Mouse (Mus musculus): ENCODE data around the gene Mrps18a.

The Mrps18a gene

GRCm38 (mm10) chr17:46132058-46132718, 21.4 kb downstream of the Mrps18a start:
- in situ Hi-C loops (cut with MboI; ENCODE audit: unreplicated experiment in 2 of 2): loop anchor here (5.0 to 10.0 kb wide), 4 partner anchors 100 to 400 kb away; partner anchors contain the start of genes 1600014C23Rik (in 1 of the 2) and Vegfa (in 1 of the 2)

GRCm38 (mm10) chr17:46132862-46133261, 22.1 kb downstream of the Mrps18a start:
- in situ Hi-C loops (cut with MboI; ENCODE audit: unreplicated experiment in 2 of 2): loop anchor here (5.0 to 10.0 kb wide), 4 partner anchors 101 to 401 kb away; partner anchors contain the start of genes 1600014C23Rik (in 1 of the 2) and Vegfa (in 1 of the 2)

- in situ Hi-C loops (cut with MboI; ENCODE audit: unreplicated experiment in 2 of 2): loop anchor here (5.0 to 10.0 kb wide), 2 partner anchors 96 to 294 kb away; no protein-coding TSS in a partner anchor
Observed at GRCm38 (mm10) chr17:46138563-46139236, 27.9 kb downstream of the Mrps18a start.

DNA sequence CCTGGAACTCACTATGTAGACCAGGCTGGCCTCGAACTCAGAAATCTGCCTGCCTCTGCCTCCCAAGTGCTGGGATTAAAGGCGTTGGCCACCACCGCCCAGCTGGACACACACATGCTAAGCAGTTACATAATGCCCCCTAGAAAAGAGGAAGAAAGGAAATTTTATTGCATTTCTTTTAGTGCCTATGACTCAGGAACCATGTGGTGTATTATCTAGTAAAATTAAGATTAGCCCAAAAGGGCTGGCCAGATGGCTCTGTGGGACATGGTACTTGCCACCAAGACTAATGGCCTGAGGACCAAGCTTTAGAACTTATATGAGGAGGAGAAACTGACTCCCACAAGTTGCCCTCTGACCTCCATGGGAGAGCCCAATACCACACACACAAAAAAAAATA, 29.1 kb downstream of the Mrps18a start:
- in situ Hi-C loops (cut with MboI; ENCODE audit: unreplicated experiment in 2 of 2): loop anchor here (5.0 to 10.0 kb wide), 2 partner anchors 98 to 295 kb away; no protein-coding TSS in a partner anchor

DNA sequence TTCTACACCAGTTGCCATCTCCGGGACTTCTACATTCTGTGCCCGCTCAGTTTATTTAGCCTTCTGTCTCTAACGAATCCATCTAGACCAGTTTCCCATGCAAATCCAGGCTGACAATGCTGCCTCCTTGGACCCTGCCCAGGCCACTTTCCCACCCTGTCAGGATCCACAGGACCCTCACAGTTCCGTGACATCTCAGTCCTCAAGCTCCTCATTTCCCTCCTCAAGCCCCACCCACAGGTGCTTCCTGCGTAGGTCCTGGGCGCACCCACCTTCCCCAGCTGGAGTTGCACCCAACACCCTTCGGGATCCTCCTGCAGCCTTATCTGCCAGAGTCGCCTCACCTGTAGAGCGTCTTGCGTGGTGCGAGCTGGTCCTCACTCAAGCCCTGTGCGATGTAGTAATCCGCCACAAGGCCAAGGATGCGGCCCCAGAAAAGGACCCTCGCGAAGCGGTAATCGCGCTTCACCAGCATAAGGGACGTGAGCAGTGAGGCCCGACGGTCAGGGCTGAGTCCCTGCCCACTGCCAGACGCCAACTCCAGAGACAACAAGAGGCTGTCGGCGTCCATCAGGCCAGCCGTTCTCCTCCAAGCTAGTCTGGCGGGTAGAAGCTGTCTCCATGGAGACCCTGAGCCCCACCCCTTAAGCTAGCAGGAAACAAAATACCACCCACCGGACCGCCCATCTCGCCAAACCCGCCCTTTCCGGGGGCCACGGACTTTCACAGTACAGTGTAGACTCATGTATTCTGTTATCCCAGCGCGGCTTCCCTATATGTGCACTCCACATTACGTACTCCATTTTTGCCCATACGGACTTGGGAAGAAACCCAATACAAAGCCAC, 33.0 kb downstream of the Mrps18a start, which contains the start of gene Rsph9:
Gene Rsph9 (minus strand): TSS at position 639 of the 846 bp plus-strand sequence.
- in situ Hi-C loops (cut with MboI; ENCODE audit: unreplicated experiment in 2 of 2): no loop called here

GRCm38 (mm10) chr17:46152847-46153782, 42.3 kb downstream of the Mrps18a start, which contains the start of gene Mad2l1bp:
Gene Mad2l1bp, minus strand, starts transcription at chr17:46153553.
- in situ Hi-C loops (cut with MboI; ENCODE audit: unreplicated experiment in 2 of 2): no loop called here

DNA sequence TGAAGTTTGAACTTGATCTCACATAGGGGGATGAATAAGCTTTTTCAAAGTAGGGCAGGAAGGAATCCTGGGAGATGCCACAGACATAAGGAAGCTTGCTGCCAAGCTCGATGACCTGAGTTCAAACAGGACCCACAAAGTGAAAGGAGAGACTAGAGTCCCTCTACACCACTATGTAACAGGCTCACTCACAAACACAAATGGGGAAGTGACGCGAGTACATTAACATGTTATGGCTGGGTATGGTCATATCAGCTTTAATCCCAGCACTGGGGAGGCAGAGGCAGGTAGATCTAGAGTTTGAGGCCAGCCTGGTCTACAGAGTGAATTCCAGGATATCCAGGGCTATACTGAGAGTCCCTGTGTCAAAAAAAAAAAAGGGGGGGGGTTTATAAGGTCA, 43.5 kb downstream of the Mrps18a start:
- in situ Hi-C loops (cut with MboI; ENCODE audit: unreplicated experiment in 2 of 2): no loop called here

- in situ Hi-C loops (cut with MboI; ENCODE audit: unreplicated experiment in 2 of 2): no loop called here
Observed at GRCm38 (mm10) chr17:46156680-46157079, 45.9 kb downstream of the Mrps18a start.

GRCm38 (mm10) chr17:46157131-46157530, 46.3 kb downstream of the Mrps18a start:
- in situ Hi-C loops (cut with MboI; ENCODE audit: unreplicated experiment in 2 of 2): no loop called here

DNA sequence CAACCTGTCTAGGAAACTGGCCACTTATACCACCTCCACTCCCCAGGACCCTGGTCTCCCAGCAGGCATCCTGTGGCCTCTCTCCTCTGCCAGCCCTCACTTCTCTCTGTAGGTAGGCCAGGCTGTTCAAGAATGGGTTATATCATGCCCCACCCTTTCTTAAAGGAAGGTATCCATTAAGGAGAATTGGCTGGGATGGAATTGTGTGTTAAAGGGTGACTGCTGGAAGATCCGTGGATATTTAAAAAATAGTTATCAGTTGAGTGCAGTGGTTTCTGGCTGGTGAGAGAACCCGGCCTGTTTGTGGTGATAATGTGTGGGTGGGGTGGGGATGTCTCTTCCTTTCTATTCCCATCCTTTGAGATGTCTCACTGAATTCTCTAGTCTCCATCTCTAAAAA, 48.5 kb downstream of the Mrps18a start:
- in situ Hi-C loops (cut with MboI; ENCODE audit: unreplicated experiment in 2 of 2): no loop called here

GRCm38 (mm10) chr17:46160090-46160662, 49.4 kb downstream of the Mrps18a start:
- in situ Hi-C loops (cut with MboI; ENCODE audit: unreplicated experiment in 2 of 2): no loop called here

GRCm38 (mm10) chr17:46160686-46161085, 49.9 kb downstream of the Mrps18a start, which contains the start of gene Gtpbp2:
Gene Gtpbp2, plus strand, starts transcription at chr17:46161032.
- in situ Hi-C loops (cut with MboI; ENCODE audit: unreplicated experiment in 2 of 2): no loop called here

DNA sequence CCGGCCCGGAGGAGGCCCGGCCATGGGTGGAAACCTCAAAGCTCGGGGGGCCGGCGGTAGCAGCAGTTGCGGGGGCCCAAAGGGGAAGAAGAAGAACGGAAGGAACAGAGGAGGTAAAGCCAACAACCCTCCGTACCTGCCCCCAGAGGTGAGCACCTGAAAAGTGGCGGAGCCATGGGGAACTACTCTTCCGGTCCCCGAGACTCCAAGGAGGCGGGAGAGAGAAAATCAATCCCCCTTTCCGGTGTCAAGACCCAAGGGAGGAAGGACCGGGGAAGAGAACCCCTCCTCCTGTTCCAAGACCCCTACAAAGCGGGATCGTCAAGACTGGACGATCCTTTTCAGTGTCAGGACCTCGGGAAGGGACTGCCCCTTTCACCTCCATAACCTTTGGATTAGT, 50.4 kb downstream of the Mrps18a start:
- in situ Hi-C loops (cut with MboI; ENCODE audit: unreplicated experiment in 2 of 2): no loop called here

- in situ Hi-C loops (cut with MboI; ENCODE audit: unreplicated experiment in 2 of 2): no loop called here
Observed at GRCm38 (mm10) chr17:46161710-46162109, 50.9 kb downstream of the Mrps18a start.

DNA sequence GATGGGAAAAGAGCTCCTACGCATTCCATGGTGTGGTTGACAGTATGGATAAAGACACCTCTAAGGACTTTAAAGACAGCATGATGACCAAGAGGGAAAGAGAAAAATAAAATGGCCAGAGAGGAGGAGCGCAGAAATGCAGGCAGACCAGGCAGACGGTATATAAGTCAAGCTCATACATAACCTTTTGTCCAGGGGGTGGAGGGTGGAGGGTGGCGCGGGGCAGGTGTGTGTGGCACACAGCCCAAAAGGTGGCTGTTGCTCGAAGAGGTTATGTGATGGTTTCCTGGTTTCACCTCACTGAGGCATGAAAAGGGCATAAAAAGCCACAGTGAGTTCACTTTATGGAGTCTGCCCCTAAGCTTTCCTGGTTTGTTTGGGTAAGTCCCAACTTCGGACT, 51.8 kb downstream of the Mrps18a start:
- in situ Hi-C loops (cut with MboI; ENCODE audit: unreplicated experiment in 2 of 2): no loop called here

- in situ Hi-C loops (cut with MboI; ENCODE audit: unreplicated experiment in 2 of 2): no loop called here
Observed at GRCm38 (mm10) chr17:46162951-46163421, 52.2 kb downstream of the Mrps18a start.

DNA sequence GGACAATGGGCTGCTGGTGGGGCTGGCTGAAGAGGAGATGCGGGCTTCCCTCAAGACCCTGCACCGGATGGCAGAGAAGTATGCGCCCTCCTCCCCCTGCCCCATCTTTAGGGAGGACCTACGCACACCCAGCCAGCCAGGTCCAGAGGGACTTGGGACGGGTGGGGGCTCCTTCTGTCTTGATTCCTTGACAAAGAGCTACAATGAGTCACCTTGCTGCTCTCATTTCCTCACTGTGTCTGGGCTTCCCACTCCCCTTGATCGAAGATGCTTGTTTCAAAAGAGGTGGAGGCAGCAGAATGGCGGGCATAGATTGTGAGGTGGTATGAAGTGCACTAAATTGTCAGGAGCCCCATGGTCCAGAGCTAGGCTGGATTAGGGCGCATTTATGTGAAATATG, 53.5 kb downstream of the Mrps18a start:
- in situ Hi-C loops (cut with MboI; ENCODE audit: unreplicated experiment in 2 of 2): no loop called here

DNA sequence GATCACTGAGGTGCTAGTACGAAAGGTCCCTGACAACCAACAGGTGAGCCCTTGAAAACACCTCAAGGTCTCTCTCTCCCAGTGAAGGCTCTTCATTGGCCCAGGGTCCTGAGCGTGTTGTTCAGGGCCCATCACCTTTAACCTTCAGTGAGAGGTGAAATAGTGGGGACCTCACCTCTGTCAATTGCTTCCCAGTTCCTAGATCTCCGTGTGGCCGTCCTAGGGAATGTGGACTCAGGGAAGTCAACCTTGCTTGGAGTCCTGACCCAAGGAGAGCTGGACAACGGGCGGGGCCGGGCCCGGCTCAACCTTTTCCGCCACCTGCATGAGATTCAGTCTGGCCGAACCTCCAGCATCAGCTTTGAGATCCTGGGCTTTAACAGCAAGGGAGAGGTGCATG, 54.0 kb downstream of the Mrps18a start:
- in situ Hi-C loops (cut with MboI; ENCODE audit: unreplicated experiment in 2 of 2): loop anchor here in 1 of 2 experiments (5.0 kb wide), 1 partner anchor 432 kb away; the partner anchor contains the start of gene 1600014C23Rik

DNA sequence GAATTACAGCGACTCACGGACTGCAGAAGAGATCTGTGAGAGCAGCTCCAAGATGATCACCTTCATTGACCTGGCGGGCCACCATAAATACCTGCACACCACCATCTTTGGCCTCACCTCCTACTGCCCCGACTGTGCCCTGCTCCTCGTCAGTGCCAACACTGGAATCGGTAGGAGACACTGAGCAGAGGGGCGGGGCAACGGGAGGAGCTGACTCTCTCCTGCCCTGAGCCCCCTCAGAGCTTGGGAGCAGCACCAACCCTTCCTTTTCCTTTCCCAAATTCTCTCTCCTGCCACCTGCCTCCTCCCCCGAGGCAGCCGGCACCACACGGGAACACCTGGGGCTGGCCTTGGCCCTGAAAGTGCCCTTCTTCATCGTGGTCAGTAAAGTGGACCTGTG, 54.7 kb downstream of the Mrps18a start:
- in situ Hi-C loops (cut with MboI; ENCODE audit: unreplicated experiment in 2 of 2): loop anchor here in 1 of 2 experiments (5.0 kb wide), 1 partner anchor 433 kb away; the partner anchor contains the start of gene 1600014C23Rik
